Mouse (Mus musculus): ENCODE results near the gene Gabrp.

DNA sequence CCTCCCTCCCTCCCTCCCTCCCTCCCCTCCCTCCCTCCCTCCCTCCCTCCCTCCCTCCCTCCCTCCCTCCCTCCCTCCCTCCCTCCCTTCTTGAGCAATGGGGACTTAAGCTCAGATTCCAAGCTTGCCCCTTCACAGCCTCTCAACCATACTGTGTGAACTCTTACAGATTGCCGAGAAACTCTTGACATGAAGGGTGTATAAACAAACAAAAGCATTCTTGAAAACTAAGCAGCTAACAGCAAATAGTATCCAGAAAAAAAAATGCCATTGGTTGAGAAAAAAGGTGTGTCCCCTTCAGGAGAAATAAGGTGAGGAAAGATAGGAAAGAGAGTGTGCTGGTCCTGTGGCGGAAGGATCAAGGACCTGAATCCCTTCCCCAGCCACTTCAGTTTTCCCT lies 24.4 kb upstream of the Gabrp start:
- no peak for TF ChIP-seq CTCF (IDR thresholded peaks at IDR 0.05; ENCODE audit: extremely low read depth, insufficient read depth, low read length)
- no peak for TF ChIP-seq POLR2A (IDR thresholded peaks at IDR 0.05; ENCODE audit: extremely low read depth, insufficient read depth, low read length)
